Mouse (Mus musculus) E14TG2a.4 (cell line): ENCODE data around the gene Kcng3.

Experiments
- CTCF ChIP-seq: conservative IDR thresholded peaks from 2 replicates; pipeline ENCODE4 v1.5.1; 2014; ENCODE audit warnings: low read length
- NANOG ChIP-seq: IDR thresholded peaks from 2 replicates; pipeline ENCODE4 v1.6.1; 2014; ENCODE audit warnings: borderline replicate concordance, low read length, mixed read lengths

DNA sequence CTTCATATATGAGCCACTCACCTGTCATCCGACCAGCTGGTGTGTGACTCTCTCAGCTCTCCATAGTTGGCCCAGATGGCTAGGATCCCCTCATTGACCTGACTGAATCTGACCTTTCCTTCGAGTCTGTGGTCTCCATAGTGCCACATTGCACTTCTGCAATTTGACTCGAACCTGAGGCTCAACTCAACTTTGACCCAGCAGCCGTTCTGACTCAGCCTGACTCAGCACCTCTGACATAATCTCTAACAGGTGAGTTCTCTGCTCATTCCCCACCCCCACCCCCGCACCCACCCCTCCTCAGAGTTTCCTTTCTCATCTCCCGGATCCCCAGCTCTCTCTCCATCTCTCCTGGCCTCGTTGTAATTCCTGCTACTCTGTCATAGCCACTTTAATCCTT is 4.7 kb upstream of the Kcng3 start:
- TF ChIP-seq CTCF (no peak), NANOG (no peak)
